Mouse (Mus musculus) heart, postnatal 0 days (tissue): Measurements from ENCODE around the gene Tcte2.

ENCODE experiments used
- CTCF ChIP-seq: IDR thresholded peaks from 2 replicates; pipeline ENCODE4 v1.5.1; 2016; ENCODE audit warnings: antibody characterized with exemption, control low read depth, low read depth
- EP300 ChIP-seq: IDR thresholded peaks from 2 replicates; pipeline ENCODE4 v1.6.1; 2016; ENCODE audit warnings: antibody characterized with exemption, low read depth

DNA sequence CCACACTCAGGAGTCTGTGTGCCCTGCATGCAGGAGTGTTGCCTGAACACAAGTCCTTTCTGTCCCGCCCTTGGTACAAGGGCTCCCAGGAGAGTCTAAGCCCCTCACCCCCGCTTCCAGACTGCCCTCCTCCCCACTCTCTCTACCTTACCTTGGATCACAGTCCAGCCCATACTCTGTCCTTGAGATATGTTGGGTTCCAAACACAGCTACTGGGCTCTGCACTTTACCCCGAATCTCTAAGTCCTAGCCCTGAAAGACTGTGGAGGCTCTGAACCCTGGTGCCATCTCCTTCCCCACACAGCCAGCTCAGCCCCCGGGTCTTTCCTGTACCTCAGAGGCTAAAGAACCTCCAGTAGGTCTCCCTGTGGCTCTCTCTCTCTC lies 78.6 kb downstream of the Tcte2 start:
- TF ChIP-seq CTCF (no peak), EP300 (no peak)
